Mouse (Mus musculus): ENCODE measurements around the gene Lif. TPM values are rescaled to one million over a fixed set of nuclear protein-coding genes. Genes with fewer than 3 reads are reported as not detected.

The Lif gene
- polyA plus RNA-seq (2012; rRNA removed): 1.4 and 2.4 TPM in 2 replicates

DNA sequence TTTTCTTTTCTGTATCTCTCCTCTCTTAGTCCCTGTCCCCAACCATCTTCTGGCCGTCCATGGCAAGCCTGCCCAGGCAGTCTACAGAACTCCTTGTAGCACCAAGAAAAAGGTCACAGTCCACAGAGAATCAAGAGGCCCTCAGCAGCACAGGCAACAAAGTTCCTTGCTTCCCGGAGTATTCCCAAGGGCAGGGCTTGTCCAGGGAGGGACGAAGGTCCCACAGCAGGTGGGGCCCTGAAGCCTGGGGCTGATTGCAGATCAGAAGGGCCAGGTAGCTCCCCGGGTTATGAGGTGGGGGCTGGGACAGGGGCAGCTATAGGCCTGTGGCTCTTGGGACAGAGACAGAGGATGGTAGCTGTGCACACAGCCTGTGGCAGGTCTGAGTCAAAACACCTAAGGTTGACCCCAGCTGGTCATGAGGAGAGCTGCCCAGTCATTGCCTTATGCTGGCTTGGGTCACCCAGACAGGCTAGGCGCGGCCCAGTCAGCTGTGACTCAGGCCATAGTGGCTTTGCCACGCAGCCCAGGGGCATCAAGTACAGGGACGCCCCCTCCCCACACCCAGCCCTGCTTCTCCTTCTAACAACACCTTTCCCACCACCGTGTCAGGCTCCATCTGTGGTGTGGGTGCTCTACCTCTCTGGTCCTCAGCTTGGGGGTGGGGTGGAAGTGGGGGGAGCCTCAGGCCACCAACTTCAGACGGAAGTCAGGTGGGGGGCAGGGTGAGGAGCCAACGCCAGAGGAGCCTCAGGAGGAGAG lies at the start of gene Lif:
Lif (plus strand) TSS at position 712 of the 762 bp plus-strand sequence.
- no peak for DNase-seq (ENCODE audit: low read depth)

DNA sequence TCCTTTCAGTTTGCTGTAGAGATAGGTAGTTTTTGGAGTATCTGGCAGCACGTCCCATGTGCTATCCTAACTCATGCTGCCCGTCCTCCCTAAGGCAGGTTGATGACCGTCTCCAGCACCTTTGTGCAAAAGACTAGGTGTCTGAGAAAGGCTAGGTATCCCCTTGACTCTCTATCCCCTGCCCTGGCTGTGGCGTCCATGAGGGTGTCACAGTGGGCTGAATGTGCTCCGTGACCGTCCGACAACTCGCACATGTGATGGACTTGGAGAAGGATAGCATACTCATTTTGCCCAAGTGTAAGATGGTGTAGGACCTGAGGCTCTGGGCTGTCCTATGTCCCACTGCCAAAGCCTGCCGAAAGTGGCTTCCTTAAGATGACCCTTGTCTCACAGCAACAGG lies 49.7 kb upstream of the Lif start:
- DNase-seq (ENCODE audit: low read depth): no peak

DNA sequence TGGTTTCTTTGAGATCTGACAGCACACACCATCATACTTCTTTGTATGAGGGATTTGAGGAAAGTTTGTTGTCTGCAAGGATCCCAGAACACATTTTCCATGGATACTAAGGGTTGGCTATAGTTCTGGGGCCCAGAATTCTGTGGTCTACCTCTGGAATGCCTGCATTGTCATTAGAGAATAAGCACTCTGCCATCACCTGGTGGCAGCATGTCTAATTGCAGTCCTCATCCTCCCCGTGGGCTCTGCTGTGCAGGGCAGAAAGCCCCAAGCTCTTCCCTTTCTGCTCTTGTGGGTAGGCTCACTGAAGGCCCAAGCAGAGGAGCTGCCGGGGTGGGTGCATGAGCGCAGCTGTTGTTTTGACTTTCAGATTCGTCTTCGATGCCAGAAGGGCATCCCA lies 47.8 kb upstream of the Lif start:
- DNase-seq (ENCODE audit: low read depth): no peak

DNA sequence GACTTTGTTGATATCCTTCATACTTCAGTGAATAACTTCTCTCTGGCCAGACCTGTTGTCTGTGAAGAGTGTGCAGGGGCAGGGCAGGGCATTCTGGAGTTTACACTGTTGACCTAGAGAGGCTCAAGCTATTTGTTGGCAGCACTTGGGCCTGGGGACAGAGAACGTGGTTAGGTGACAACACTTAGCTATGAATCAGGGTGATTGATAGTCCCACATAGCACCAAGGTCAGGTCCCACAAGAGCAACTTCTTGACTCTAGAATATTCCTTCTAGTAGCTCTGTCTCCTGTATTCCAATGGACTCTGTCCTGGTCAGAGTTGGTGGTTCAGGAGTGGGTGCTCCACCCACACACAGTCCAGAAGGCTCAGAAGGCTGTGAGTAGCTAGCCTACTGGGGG lies 46.6 kb upstream of the Lif start:
- DNase-seq (ENCODE audit: low read depth): no peak

DNA sequence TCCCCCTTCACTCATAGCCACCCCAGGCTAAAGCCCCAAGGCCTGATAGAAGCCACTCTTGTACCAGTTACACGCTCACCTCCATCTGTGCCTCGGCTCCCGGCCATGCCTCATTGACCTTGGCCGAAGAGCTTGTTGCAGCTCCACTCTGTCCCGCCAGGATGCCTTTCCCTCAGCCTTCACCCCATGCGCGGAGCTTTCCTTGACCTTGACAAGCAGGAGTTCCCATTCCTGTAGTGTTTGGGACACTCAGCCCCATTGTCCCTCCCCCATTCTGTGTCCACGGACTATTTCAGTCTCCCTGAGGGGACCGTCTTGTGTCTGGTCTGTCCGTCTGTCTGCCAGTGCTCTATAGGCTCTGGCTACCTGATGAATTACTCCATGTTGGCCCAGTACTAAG lies 44.2 kb upstream of the Lif start:
- DNase-seq (ENCODE audit: low read depth): no peak

DNA sequence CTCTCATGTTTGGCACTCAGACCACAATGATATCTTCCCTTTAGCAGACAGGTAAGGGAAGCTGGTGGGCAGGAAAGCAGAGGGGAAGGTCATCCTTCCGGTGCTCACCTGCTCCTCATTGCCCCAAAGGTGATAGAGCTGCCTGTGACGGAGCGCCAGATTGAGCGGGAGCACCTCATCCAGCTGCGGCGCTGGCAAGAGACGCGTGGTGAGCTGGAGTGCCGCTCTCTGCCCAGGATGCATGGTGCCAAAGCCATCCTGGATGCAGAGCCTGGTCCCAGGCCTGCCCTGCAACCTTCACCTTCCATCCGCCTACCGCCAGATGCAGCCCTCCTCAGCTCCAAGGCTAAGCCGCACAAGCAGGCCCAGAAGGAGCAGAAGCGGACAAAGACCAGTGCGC lies 42.8 kb upstream of the Lif start:
- no peak for DNase-seq (ENCODE audit: low read depth)

DNA sequence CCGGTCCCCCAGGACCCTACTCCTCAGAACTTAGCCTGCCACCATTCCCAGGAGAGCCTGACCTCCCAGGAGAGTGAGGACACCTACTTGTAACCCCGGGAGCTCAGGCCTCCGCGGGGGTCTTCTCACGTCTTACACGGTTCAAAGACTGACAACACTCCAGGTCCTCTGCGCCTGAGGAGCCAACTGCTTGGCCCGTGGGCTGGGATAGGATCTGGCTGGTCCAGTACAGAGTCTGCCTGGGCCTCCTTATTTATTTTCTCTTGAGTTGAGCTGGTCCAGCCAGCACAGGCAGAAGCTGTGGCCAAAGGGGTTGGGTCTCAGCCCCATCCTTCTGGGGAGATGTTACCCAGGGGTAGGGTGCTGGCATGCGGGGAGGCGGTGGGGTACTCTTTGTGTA lies 42.3 kb upstream of the Lif start:
- DNase-seq (ENCODE audit: low read depth): no peak

DNA sequence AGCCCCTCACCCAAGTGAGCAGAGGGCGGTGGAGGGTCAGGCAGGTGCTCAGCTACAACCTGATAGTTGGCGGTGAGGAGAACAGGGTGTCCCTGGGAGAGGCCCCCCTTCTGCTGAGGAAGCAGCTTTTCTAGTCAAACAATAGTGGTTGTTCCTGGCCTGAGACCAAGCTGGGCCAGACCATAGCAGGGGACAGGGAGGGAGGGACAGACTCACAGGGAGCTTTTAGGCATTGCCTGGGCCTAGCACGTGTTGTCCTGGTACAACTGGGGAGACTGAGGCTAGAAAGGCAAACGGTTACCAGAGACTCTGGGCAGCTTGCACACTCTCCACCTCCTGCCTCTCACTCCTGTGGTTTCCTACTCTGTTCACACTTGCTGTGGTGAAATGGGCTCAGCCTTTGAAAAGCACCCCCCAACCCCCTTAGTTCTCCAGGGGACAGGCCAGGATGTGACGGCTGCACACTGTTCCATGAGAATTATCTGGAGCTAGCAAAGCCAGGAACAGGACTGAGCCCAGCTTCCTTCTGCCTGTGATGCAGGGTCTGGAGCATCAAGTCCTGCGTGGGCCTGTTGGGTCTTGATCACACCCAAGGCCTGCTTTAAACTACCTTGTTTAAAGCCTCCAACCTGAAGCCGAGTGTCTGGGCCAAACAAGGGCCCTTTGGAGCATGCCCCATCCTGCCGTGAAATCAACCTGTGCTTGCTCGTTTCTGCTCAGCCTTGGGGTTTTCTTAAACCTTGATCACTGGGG lies 40.9 kb upstream of the Lif start:
- peak; percentile 80 for DNase-seq (ENCODE audit: low read depth)

DNA sequence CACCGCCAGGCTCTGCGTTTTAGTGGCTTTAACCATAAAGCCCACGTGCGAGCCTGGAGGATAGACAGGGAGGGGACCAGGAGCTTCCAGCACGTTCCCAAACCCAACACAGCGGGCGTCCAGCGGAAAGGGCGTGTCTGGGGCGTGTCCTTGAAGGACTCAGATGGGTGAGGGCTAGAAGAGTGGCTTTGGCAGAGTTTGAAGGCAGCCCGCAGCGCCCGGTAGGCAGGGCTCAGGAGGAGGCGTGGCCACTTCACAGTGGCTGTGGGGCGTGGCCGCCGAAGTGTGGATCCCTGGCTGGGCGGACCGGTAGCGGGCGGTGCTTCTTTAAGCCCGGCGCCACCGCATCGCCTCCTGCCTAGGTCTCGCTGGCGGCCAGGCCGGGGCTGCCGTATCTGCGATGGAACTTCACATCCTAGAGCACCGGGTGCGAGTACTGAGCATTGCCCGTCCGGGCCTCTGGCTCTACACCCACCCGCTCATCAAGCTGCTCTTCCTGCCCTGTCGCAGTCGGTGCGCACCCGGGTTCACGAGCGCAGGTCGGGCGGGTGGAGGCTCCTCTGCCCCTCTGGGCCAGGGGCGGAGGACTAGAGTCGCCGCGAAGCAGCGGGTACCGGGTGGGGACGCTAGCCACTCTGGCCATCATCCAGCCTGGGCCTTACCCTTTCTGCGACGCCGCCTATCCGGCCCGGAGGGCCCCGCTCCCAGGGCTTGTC lies 39.3 kb upstream of the Lif start, which contains the start of gene Castor1:
Castor1 (plus strand) TSS at position 312 of the 716 bp plus-strand sequence.
- no peak for DNase-seq (ENCODE audit: low read depth)

DNA sequence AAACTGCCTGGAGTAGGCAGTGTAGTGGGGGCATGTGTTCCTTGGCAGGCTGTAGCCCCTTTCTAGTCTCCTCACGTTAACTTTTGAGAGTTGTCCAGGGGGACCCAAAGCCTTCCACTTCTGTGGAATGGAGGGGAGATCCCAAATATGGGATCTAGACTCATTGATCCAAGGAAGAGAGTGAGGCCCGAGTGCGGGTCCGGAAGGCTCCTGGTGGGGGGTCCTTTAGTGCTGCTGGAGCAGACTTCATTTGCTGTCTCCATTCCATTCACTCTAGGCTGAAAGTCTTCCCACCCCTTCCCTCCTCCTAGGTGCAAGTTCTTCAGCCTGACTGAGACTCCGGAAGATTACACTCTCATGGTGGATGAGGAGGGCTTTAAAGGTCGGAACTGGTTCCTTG lies 38.7 kb upstream of the Lif start:
- no peak for DNase-seq (ENCODE audit: low read depth)

DNA sequence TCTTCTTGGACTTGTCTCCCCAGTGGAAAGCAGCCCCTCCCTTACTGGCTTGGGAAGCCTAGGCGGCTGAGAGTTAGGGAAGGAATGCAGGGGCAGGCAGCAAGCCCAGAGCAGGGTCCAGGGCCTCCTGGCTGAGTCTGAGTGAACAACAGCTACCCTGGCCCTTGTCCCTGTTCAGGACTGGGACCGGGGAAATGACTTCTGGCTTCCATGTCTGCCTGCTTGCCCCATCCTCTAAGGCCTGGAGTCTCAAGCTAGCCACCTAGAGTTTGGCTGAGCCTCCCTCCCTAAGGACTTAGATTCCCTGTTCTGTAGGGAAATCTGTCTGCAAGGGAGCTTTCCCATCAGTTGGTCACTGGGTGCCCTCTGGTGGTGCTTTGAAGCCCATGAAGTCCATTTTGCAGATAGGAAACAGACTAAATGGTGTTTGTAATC lies 38.0 kb upstream of the Lif start:
- DNase-seq (ENCODE audit: low read depth): no peak

DNA sequence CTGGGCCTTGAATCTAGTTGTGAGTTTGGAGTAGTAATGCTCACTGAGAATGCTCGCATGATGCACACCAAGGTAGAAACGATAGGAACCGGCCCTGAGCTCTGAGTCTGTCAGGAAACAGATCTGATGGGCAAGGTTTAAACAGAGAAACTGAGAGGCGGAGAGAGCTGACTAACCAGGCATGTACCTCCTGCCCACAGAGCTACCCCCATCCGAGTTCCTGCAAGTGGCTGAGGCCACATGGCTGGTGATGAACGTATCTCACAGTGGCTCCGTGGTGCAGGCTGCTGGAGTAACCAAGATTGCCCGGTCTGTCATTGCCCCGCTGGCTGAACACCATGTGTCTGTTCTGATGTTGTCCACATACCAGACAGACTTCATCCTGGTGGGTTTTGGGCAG lies 37.4 kb upstream of the Lif start:
- no peak for DNase-seq (ENCODE audit: low read depth)

DNA sequence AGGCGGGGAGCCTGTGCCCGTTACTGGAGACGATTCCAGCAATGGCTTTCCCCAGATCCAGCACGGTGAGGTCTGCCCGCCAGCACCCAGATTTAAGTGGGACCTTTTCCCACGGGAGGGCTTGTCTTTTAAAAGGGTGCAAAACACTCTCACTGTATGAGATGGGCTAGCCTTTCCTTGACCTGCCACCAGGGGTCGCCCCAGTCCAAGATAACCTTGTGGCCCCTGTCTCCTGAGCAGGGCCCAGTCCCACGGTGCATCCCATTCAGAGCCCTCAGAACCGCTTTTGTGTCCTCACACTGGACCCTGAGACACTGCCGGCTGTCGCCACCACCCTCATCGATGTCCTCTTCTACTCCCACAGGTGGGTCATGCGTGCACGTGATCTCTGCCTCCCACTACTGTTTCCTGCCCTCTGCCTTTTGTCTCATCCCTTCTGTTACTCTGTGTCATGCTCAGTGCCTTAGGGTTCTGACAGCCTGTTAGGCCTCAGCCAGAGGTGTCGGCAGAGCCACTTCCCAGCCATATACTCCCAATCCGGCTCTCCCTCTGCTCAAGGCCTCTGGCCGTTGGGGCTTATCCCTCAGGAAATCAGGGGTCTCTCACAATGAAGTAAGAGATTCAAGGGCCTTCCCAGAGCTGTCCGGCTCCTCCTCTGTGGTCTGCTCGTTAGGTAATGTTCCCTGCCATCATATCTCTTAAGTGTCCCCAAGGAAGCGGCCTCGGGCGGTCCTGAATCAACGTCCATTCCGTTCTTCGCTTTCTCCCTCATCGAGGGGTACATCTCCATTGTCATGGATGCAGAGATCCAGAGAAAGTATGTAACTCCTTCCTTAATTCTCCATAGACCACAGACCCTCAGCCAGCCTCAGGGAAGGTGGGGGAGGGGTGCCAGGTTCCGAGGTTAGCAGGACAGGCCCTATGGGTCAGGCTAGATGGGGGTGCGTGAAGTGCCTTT lies 36.6 kb upstream of the Lif start:
- DNase-seq (ENCODE audit: low read depth): no peak

DNA sequence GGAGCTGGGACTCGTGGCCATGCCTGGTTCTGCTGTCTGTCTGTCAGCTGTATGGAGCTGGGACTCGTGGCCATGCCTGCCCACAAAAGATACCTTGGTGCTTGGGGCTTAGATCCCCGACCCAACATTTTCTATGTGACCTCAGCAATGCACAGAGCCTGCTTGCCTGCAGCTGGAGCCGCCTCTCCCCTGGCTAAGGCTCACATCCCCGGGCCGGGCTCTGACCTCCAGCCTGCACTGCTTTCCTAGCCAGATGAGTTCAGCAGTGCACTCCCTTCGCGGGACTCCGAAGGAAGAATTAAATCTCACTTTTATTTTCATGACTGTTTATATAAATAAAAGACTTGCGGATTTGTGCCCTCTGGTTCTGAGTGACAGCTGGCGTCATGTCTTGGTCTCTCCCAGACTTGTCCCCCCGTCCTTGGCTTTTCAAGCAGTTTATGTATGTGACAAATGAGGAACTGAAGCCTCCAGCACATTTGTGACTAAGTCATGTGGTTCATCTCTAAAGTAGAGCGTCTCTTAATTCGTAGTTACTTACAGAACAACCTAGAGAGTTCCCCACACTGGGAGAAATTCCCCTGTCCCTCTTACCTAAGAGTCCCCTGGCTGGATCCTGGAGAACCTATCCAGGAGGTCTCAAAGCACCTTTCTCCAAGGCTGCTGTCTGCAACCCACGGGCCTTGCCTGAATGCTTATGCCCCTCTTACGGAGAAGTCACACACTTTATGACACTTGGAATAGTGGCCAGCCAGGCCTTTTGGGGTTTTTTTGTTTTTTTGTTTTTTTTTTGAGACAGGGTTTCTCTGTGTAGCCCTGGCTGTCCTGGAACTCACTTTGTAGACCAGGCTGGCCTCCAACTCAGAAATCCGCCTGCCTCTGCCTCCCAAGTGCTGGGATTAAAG lies 35.1 kb upstream of the Lif start:
- DNase-seq (ENCODE audit: low read depth): no peak

DNA sequence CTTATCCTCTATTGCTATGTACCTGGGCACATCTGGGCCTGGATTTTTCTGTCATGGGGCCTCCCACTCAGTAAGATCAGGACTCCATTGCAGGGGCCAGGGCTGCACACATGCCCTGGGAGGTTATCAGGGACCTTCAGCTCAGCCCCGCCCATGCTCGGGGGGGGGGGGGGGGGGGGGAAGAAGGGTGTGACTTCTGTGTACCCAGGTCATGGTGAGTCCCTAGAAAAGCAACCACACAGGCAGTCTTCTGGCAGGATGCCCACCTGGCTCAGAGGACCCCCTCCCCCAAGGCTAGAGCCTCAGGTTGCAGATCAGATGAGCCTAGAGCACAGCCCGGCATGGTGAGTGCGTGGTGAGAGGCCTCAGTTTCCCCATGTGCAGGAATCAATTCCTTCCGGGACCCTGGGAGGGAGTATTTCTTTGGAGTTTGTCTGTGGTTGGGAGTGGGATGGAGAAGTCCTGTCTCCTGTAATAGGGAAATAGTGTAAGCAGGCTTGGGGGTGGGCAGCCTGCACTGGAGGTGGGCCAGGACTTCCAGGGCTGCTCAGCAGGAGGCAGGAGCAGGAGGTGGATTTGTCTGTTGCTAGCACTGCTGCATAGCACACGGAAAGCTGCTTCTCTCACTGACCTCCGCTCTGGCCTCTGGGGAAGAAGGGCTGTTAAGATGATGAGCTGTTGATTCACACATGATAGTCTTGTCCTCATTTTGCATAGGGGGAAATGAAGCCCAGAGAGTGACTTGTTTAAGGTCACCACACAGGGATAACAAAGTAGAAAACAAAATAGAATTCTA lies 33.8 kb upstream of the Lif start:
- no peak for DNase-seq (ENCODE audit: low read depth)

DNA sequence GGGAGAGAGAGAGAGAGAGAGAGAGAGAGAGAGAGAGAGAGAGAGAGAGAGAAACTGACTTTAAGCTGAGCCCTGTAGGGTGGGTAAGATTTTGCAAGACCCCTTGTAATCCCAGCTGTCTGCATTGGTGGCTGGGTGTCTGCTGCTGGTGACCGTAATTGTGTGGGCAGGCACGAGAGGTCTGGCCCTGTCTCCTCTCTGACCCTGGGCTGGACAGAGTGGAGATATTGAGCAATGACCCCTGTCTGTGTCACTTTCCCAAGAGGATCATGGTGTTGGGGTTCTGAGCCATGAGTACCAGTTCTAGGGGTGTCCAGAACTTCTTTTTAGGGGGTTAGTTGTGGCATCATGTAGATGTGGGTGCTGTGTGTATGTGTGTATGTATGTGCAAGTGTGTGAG lies 33.1 kb upstream of the Lif start:
- DNase-seq (ENCODE audit: low read depth): no peak

DNA sequence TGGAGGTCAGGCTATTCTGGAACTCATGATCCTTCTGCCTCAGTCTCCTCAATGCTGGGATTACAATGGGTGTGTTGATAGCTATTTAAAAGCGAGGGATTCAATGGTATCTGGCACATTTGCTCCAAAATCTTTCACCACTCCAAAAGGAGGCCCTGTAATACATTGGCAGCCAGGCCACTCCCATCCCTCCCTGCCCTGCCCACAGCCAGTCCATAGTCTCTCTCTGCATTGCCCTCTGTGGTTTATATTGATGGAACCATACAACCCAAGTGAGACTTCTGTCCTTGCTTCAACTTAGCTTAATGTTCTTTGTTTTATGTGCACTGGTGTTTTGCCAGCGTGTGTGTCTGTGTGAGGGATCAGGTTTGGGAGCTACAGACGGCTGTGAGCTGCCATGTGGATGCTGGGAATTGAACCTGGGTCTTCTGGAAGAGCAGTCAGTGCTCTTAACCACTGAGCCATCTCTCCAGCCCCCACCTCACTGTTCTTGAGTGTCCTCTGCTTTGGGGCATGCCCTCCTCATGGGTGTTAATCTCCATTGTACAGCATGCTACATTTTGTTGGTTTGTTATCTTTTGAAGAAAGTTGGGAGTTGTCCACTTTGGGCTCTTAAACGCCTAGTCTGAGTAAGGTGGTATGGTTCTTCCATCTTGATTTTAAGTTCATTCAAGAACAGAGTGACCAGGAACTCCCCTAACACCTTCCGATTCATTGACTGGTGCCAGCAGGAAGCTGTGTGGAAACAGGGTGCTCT lies 30.6 kb upstream of the Lif start:
- DNase-seq (ENCODE audit: low read depth): no peak

DNA sequence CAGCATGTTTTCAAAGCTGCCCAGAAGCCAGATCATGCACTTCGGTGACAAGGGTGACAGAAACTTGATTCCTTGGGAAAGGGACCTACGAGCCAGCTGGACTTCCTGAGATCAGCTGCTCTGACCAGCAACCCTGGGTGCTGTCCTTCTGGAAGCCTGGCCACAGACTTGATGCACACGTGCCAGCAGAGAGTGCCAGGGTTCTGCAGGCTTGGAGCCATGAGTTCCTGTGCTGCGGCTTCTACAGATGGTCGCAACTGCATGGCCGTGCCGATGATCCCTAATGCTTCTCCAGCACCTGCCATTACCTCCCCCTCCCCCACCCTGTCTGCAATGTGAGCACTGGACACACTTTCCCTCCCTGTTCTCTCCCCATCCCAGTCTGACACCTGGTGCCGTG lies 28.9 kb upstream of the Lif start:
- DNase-seq (ENCODE audit: low read depth): no peak

DNA sequence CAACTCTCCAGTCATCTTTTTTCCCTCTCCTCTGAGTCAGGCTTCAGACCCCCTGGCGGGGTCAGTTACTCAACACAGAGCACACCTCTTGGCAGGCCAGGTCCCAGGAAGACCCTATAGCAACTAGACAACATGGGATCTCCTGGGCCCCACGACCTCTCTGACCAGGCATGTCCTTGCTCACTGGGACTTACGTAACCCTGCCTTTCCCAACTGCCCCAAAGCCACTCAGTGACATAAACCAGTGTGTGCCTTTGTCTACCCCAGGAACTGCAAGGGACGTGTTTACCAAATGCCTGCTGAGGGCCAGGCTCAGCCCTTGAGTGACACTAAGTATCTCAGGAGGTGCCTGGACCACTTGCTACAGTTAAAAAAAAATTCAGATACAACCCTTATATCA lies 27.5 kb upstream of the Lif start:
- no peak for DNase-seq (ENCODE audit: low read depth)

Data from gonadal fat pad, adult 2 months (tissue).